In genomic region chr8:120264944-120265453, GRCm38 (mm10) we compare ENCODE assay signal across 8 mouse cellular contexts. TPM values are rescaled to one million over a fixed set of nuclear protein-coding genes. Genes with fewer than 3 reads are reported as not detected.
DNase-seq lines count a peak whose midpoint lies in the region; ATAC-seq lines count a peak whose summit lies in the region.

No protein-coding gene starts in this region.

- ATAC-seq in forebrain, embryonic 13.5 days: peak; percentile 83
- ATAC-seq in heart, embryonic 15.5 days (replicated peaks; ENCODE audit: insufficient number of reproducible peaks, insufficient read depth, low FRiP score, low read depth): peak; percentile 68
- ATAC-seq in liver, embryonic 12.5 days: 0 out of 2 replicates have a peak, but pooled peaks have one; percentile 11
- peak; percentile 74 for ATAC-seq in neural tube, embryonic 13.5 days (ENCODE audit: low read depth)
- no peak for ATAC-seq in erythroblast, adult 5-6 weeks (replicated peaks; ENCODE audit: low FRiP score, poor library complexity, severe bottlenecking)

- no peak overlapping the region for H3K4me3 ChIP-seq in forebrain, embryonic 13.5 days
- peak overlapping the region; percentile 36 for H3K4me3 ChIP-seq in heart, embryonic 15.5 days
- no peak overlapping the region for H3K4me3 ChIP-seq in liver, embryonic 12.5 days
- no peak overlapping the region for H3K4me3 ChIP-seq in neural tube, embryonic 13.5 days

- peak overlapping the region; percentile 48 for H3K4me2 ChIP-seq in forebrain, embryonic 13.5 days
- peak overlapping the region; percentile 70 for H3K4me2 ChIP-seq in heart, embryonic 15.5 days
- H3K4me2 ChIP-seq in liver, embryonic 12.5 days: peak overlapping the region; percentile 41
- H3K4me2 ChIP-seq in neural tube, embryonic 13.5 days: peak overlapping the region; percentile 36

- H3K27me3 ChIP-seq in forebrain, embryonic 13.5 days: no peaks in the 10 kb centered on the region
- peaks cover 8% of the 10 kb centered on the region; the same call in 1 of the 2 replicates for H3K27me3 ChIP-seq in heart, embryonic 15.5 days
- H3K27me3 ChIP-seq in liver, embryonic 12.5 days (replicated peaks): peaks cover 90% of the 10 kb centered on the region
- H3K27me3 ChIP-seq in neural tube, embryonic 13.5 days: no peaks in the 10 kb centered on the region

- H3K9ac ChIP-seq in forebrain, embryonic 13.5 days: peak overlapping the region; percentile 48; the same call in 1 of the 2 replicates
- H3K9ac ChIP-seq in heart, embryonic 15.5 days: peak overlapping the region; percentile 53
- H3K9ac ChIP-seq in liver, embryonic 12.5 days: no peak overlapping the region
- peak overlapping the region; percentile 23; the same call in 1 of the 2 replicates for H3K9ac ChIP-seq in neural tube, embryonic 13.5 days

- H3K27ac ChIP-seq in forebrain, embryonic 13.5 days: peak overlapping the region; percentile 96
- H3K27ac ChIP-seq in heart, embryonic 15.5 days: peak overlapping the region; percentile 92
- H3K27ac ChIP-seq in liver, embryonic 12.5 days: 0 out of 2 replicates have a peak overlapping the region, but pooled peaks have one; percentile 39
- H3K27ac ChIP-seq in neural tube, embryonic 13.5 days (replicated peaks): peak overlapping the region; percentile 90

- H3K36me3 ChIP-seq in forebrain, embryonic 13.5 days (ENCODE audit: poor library complexity, severe bottlenecking): no peaks in the 10 kb centered on the region
- H3K36me3 ChIP-seq in heart, embryonic 15.5 days: no peaks in the 10 kb centered on the region
- H3K36me3 ChIP-seq in liver, embryonic 12.5 days: no peaks in the 10 kb centered on the region
- H3K36me3 ChIP-seq in neural tube, embryonic 13.5 days: no peaks in the 10 kb centered on the region

- peaks cover 82% of the 10 kb centered on the region for H3K4me1 ChIP-seq in forebrain, embryonic 13.5 days
- H3K4me1 ChIP-seq in heart, embryonic 15.5 days (replicated peaks): peaks cover 55% of the 10 kb centered on the region
- H3K4me1 ChIP-seq in liver, embryonic 12.5 days: peaks cover 9% of the 10 kb centered on the region
- H3K4me1 ChIP-seq in neural tube, embryonic 13.5 days (replicated peaks): peaks cover 86% of the 10 kb centered on the region

- DNase-seq in layer of hippocampus, adult 11-12 months (ENCODE audit: low spot score): peak; percentile 88
- DNase-seq in layer of hippocampus, adult 9-10 months (ENCODE audit: low spot score): no peak
- peak; percentile 86 for DNase-seq in kidney, postnatal 10 days

- H3K9me3 ChIP-seq in forebrain, embryonic 13.5 days (replicated peaks): no peaks in the 10 kb centered on the region
- no peaks in the 10 kb centered on the region for H3K9me3 ChIP-seq in heart, embryonic 15.5 days (replicated peaks)
- no peaks in the 10 kb centered on the region for H3K9me3 ChIP-seq in liver, embryonic 12.5 days (replicated peaks)
- no peaks in the 10 kb centered on the region for H3K9me3 ChIP-seq in neural tube, embryonic 13.5 days

- 4% methylated on average over 16 of the region's 16 CpGs for WGBS in forebrain, embryonic 13.5 days
- WGBS in heart, embryonic 15.5 days: 2% methylated on average over 16 of the region's 16 CpGs
- 37% methylated on average over 16 of the region's 16 CpGs for WGBS in liver, embryonic 12.5 days (ENCODE audit: insufficient replicate concordance)
- 2% methylated on average over 16 of the region's 16 CpGs for WGBS in neural tube, embryonic 13.5 days

RNA-seq across cellular contexts. Expression of gene Gse1, which starts 36.7 kb away (rescaled TPM):
- polyA plus RNA-seq in forebrain, embryonic 13.5 days (2015; fragmentation: Nextera tagmentation; extraction: Ambion mirVana): 24.0 and 24.9 TPM in 2 replicates
- polyA plus RNA-seq in heart, embryonic 15.5 days (2015; fragmentation: Nextera tagmentation; extraction: Ambion mirVana): 8.9 and 10.8 TPM in 2 replicates
- polyA plus RNA-seq in liver, embryonic 12.5 days (2016; fragmentation: Nextera tagmentation; extraction: Ambion mirVana): 14.5 and 15.9 TPM in 2 replicates
- polyA plus RNA-seq in neural tube, embryonic 13.5 days (2015; fragmentation: Nextera tagmentation; extraction: Ambion mirVana): 17.0 and 17.1 TPM in 2 replicates
- 23.2 and 30.0 TPM in 2 replicates for total RNA-seq in erythroblast, adult 5-6 weeks (2015; ENCODE audit: low replicate concordance)
- total RNA-seq in erythroblast, adult 5-6 weeks (2017; ENCODE audit: low replicate concordance): 37.8 and 38.3 TPM in 2 replicates

Comparison
In these comparisons a context has a peak if more than half of its experiments do, and no peak if none do; other contexts are left out.
1. H3K27ac ChIP-seq: peak in every context shown above with its lines; median percentile 96 in forebrain, embryonic 13.5 days; 92 in heart, embryonic 15.5 days; 90 in neural tube, embryonic 13.5 days; 39 in liver, embryonic 12.5 days.